Mouse (Mus musculus): ENCODE measurements around the gene Gpr137.
"Not testable (repeated sequence)": the region's sequence is repeated elsewhere in the genome, so short reads cannot be mapped to it uniquely, and the experiment has no call there.

Gpr137 gene

GRCm38 (mm10) chr19:6905498-6906159 lies 36.7 kb downstream of the Gpr137 start:
- DNase-seq (ENCODE audit: low spot score in 2 of 2): no peak

- no peak for DNase-seq (ENCODE audit: low spot score in 2 of 2)
These were observed 37.4 kb downstream of the Gpr137 start for GRCm38 (mm10) chr19:6904846-6905245.

- no peak for DNase-seq (ENCODE audit: low spot score in 2 of 2)
These were observed 39.2 kb downstream of the Gpr137 start for GRCm38 (mm10) chr19:6903031-6903430.

- no peak for DNase-seq (ENCODE audit: low spot score in 2 of 2)
These were observed 42.6 kb downstream of the Gpr137 start for GRCm38 (mm10) chr19:6899641-6900040.

- not testable (repeated sequence) for DNase-seq (ENCODE audit: low spot score in 2 of 2)
These were observed 46.5 kb downstream of the Gpr137 start for GRCm38 (mm10) chr19:6895608-6896305.

GRCm38 (mm10) chr19:6893731-6894451 lies 48.4 kb downstream of the Gpr137 start:
- DNase-seq (ENCODE audit: low spot score in 2 of 2): no peak

GRCm38 (mm10) chr19:6892512-6892911 lies 49.8 kb downstream of the Gpr137 start:
- DNase-seq (ENCODE audit: low spot score in 2 of 2): no peak

Measured in right cerebral cortex, postnatal 36 days (tissue).